Mouse (Mus musculus) liver, embryonic 18 days (tissue): ENCODE results near the gene Ivns1abp. TPM values are rescaled to one million over a fixed set of nuclear protein-coding genes. Genes with fewer than 3 reads are reported as not detected.

ENCODE experiments used
- polyA plus RNA-seq: library from polyadenylated mRNA; depleted of rRNA; stranded (reverse); fragments of >200 nt; gene quantifications from 2 replicates; pipeline ENCODE4 v1.2.3, GENCODE M21; 2012; rRNA removed

Ivns1abp gene
- 135 and 146 TPM in 2 replicates for polyA plus RNA-seq

GRCm38 (mm10) chr1:151344283-151345108, at the start of gene Ivns1abp:
TSS of gene Ivns1abp (plus strand) at chr1:151344477.

Other genes with a start within 250 kb of the Ivns1abp start
- gene Gm47985, start 161.9 kb upstream of the Ivns1abp start, polyA plus RNA-seq, result 1.2 and 1.7 TPM in 2 replicates
- gene Gm8947, start 152.1 kb upstream of the Ivns1abp start, polyA plus RNA-seq, result 0.61 and 0.67 TPM in 2 replicates
- 0.65 and 0.88 TPM in 2 replicates for gene Gm47995, start 146.0 kb upstream of the Ivns1abp start, polyA plus RNA-seq
- 0.65 and 0.83 TPM in 2 replicates for gene 3110040M04Rik, start 140.4 kb upstream of the Ivns1abp start, polyA plus RNA-seq
- 0.19 and 0.25 TPM in 2 replicates for gene Gm47996, start 134.3 kb upstream of the Ivns1abp start, polyA plus RNA-seq
- gene Swt1, start 84.0 kb downstream of the Ivns1abp start, polyA plus RNA-seq, result 10.7 and 10.9 TPM in 2 replicates
- gene Trmt1l, start 84.1 kb downstream of the Ivns1abp start, polyA plus RNA-seq, result 11.8 and 12.6 TPM in 2 replicates
- 24.5 and 24.8 TPM in 2 replicates for gene Rnf2, start 156.5 kb downstream of the Ivns1abp start, polyA plus RNA-seq
- 6.9 TPM in 2 replicates for gene Fam129a, start 226.7 kb downstream of the Ivns1abp start, polyA plus RNA-seq